Mouse (Mus musculus) left cerebral cortex, postnatal 14 days (tissue): ENCODE measurements around the gene Hmga2. TPM values are rescaled to one million over a fixed set of nuclear protein-coding genes. Genes with fewer than 3 reads are reported as not detected.

Source experiments
- DNase-seq, 2 experiments: peaks; one replicate each; pipeline ENCODE4 v3.0.0; 2021 to 2022; ENCODE audit warnings: low spot score in 2 of 2, mixed read lengths in 1 of 2
- intact Hi-C: fragments of 180-260 bp; cut with DNase I; formaldehyde crosslinking; loops from one replicate; pipeline ENCODE4 v1.15.1; 2025
- total RNA-seq, 2 experiments: library from RNA; stranded (reverse); gene quantifications; 2 replicates each; pipeline ENCODE4 v1.2.3; 2021

The Hmga2 gene
- total RNA-seq, 2 experiments from 2014 or later, result 0.11 TPM; not detected in 1

- intact Hi-C loops, result no loop called here
- DNase-seq, result no peak
Observed at GRCm38 (mm10) chr10:120475041-120475541, 1.2 kb downstream of the Hmga2 start.

GRCm38 (mm10) chr10:120474301-120474700 lies 2.0 kb downstream of the Hmga2 start:
- intact Hi-C loops, result no loop called here
- DNase-seq, result no peak

- intact Hi-C loops, result no loop called here
- DNase-seq, result no peak
Observed at GRCm38 (mm10) chr10:120473218-120473617, 3.1 kb downstream of the Hmga2 start.

- intact Hi-C loops, result no loop called here
- DNase-seq, result no peak
Observed at GRCm38 (mm10) chr10:120472606-120473005, 3.7 kb downstream of the Hmga2 start.

- no peak for DNase-seq
- intact Hi-C loops, result no loop called here
Observed at GRCm38 (mm10) chr10:120465121-120465520, 11.1 kb downstream of the Hmga2 start.

GRCm38 (mm10) chr10:120461769-120462168 lies 14.5 kb downstream of the Hmga2 start:
- DNase-seq, result no peak
- intact Hi-C loops, result no loop called here

GRCm38 (mm10) chr10:120461301-120461700 lies 15.0 kb downstream of the Hmga2 start:
- intact Hi-C loops, result no loop called here
- DNase-seq, result no peak

GRCm38 (mm10) chr10:120458866-120459265 lies 17.4 kb downstream of the Hmga2 start:
- DNase-seq, result no peak
- intact Hi-C loops, result no loop called here

- intact Hi-C loops, result no loop called here
- DNase-seq, result peak in 1 of 2 experiments; percentile 34
Observed at GRCm38 (mm10) chr10:120449661-120450284, 26.5 kb downstream of the Hmga2 start.

GRCm38 (mm10) chr10:120446799-120447198 lies 29.5 kb downstream of the Hmga2 start:
- intact Hi-C loops, result no loop called here
- no peak for DNase-seq

- no peak for DNase-seq
- intact Hi-C loops, result no loop called here
Observed at GRCm38 (mm10) chr10:120446206-120446605, 30.1 kb downstream of the Hmga2 start.

GRCm38 (mm10) chr10:120444463-120445070 lies 31.7 kb downstream of the Hmga2 start:
- DNase-seq, result no peak
- intact Hi-C loops, result no loop called here

GRCm38 (mm10) chr10:120443757-120444311 lies 32.4 kb downstream of the Hmga2 start:
- DNase-seq, result no peak
- intact Hi-C loops, result no loop called here

GRCm38 (mm10) chr10:120441254-120441653 lies 35.0 kb downstream of the Hmga2 start:
- DNase-seq, result no peak
- intact Hi-C loops, result no loop called here

- no peak for DNase-seq
- intact Hi-C loops, result loop anchor here (5.0 kb wide), 2 partner anchors 268 to 428 kb away; no protein-coding TSS in a partner anchor
Observed at GRCm38 (mm10) chr10:120434433-120434832, 41.8 kb downstream of the Hmga2 start.

GRCm38 (mm10) chr10:120433463-120433815 lies 42.8 kb downstream of the Hmga2 start:
- DNase-seq, result no peak
- intact Hi-C loops, result loop anchor here (5.0 kb wide), 2 partner anchors 269 to 429 kb away; no protein-coding TSS in a partner anchor

- no peak for DNase-seq
- intact Hi-C loops, result loop anchor here (5.0 kb wide), 2 partner anchors 269 to 429 kb away; no protein-coding TSS in a partner anchor
Observed at GRCm38 (mm10) chr10:120432731-120433462, 43.4 kb downstream of the Hmga2 start.

GRCm38 (mm10) chr10:120432081-120432480 lies 44.2 kb downstream of the Hmga2 start:
- DNase-seq, result no peak
- intact Hi-C loops, result loop anchor here (5.0 kb wide), 2 partner anchors 270 to 430 kb away; no protein-coding TSS in a partner anchor

- DNase-seq, result peak; percentile 33 to 51
- intact Hi-C loops, result loop anchor here (5.0 kb wide), 2 partner anchors 271 to 431 kb away; no protein-coding TSS in a partner anchor
Observed at GRCm38 (mm10) chr10:120431435-120431834, 44.8 kb downstream of the Hmga2 start.

- intact Hi-C loops, result loop anchor here (5.0 kb wide), 2 partner anchors 272 to 432 kb away; no protein-coding TSS in a partner anchor
Observed at GRCm38 (mm10) chr10:120430422-120430821, 45.8 kb downstream of the Hmga2 start.

More at GRCm38 (mm10) chr10:120430422-120430821, 45.8 kb downstream of the Hmga2 start:
- no peak for DNase-seq
